Mouse (Mus musculus) E14TG2a.4 (cell line): Measurements from ENCODE around the gene Rps16.

Experiments
- CTCF ChIP-seq: conservative IDR thresholded peaks from 2 replicates; pipeline ENCODE4 v1.5.1; 2014; ENCODE audit warnings: low read length
- POU5F1 ChIP-seq: IDR thresholded peaks from 2 replicates; pipeline ENCODE4 v1.6.1; 2014; ENCODE audit warnings: low read length, borderline replicate concordance

DNA sequence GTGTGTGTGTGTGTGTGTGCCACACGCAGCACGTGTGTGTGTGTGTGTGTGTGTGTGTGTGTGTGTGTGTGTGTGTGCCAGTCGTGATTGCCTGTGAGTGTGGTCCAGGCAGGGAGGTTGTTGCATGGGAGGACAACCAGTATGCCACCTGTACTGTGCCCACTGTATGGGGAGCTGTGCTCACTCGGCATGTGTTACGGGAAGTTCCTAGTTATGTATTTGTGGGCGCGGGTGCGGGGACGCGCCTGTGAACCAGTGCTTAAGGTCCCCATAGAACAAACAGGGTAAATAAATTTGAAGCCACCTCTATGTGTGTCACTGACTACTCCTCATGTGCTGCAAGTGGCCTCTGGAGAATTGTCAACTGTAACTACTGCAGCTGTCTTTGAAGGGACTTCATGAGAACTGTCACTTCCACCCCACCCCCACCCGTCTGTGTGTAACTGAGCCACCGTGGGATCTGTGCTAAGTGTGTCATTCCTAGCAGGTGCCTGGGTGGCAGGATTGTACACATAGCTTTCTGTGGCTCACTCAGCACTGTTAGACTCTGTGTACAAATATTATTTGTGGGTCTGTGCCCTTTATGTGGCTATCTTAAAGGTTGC is 32.0 kb downstream of the Rps16 start:
- TF ChIP-seq CTCF (no peak), POU5F1 (no peak)
